Mouse (Mus musculus) limb, embryonic 14.5 days (tissue): Measurements from ENCODE around the gene Slc25a29. TPM values are rescaled to one million over a fixed set of nuclear protein-coding genes. Genes with fewer than 3 reads are reported as not detected.

ENCODE experiments used
- ATAC-seq: fragments of 200-750 bp; cut with Nextera tagmentation; 2 replicates; pipeline ENCODE4 v1.8.0; 2017; ENCODE audit warnings: low read depth, moderate number of reproducible peaks, moderate TSS enrichment; ENCODE audit not compliant: low FRiP score
- DNase-seq: peaks from one replicate; pipeline ENCODE4 v3.0.0-alpha.2; 2015; ENCODE audit warnings: low spot score
- H3K27ac ChIP-seq: fragments of 300-500 bp; sonication (generic); replicated peaks from 2 replicates; pipeline ENCODE4 v1.5.1; 2014; ENCODE audit warnings: low read depth, mild to moderate bottlenecking, low read length, moderate library complexity, mixed read lengths
- H3K27me3 ChIP-seq: fragments of 300-500 bp; sonication (generic); 2 replicates; pipeline ENCODE4 v1.6.1; 2014; ENCODE audit warnings: low read length, mixed read lengths; ENCODE audit not compliant: control insufficient read depth, insufficient read depth
- H3K36me3 ChIP-seq: fragments of 300-500 bp; sonication (generic); 2 replicates; pipeline ENCODE4 v1.6.1; 2014; ENCODE audit warnings: mild to moderate bottlenecking, low read length, moderate library complexity, mixed read lengths; ENCODE audit not compliant: control insufficient read depth, insufficient read depth
- H3K4me1 ChIP-seq: fragments of 300-500 bp; sonication (generic); 2 replicates; pipeline ENCODE4 v1.6.1; 2014; ENCODE audit warnings: antibody characterized with exemption, low read length, mixed read lengths; ENCODE audit not compliant: control insufficient read depth, insufficient read depth
- H3K4me2 ChIP-seq: fragments of 300-500 bp; sonication (generic); replicated peaks from 2 replicates; pipeline ENCODE4 v1.6.1; 2014; ENCODE audit warnings: low read depth, mild to moderate bottlenecking, low read length, moderate library complexity; ENCODE audit not compliant: severe bottlenecking
- H3K4me3 ChIP-seq: fragments of 300-500 bp; sonication (generic); replicated peaks from 2 replicates; pipeline ENCODE4 v1.5.1; 2014; ENCODE audit warnings: low read length
- H3K9ac ChIP-seq: fragments of 300-500 bp; sonication (generic); 2 replicates; pipeline ENCODE4 v1.6.1; 2014; ENCODE audit warnings: mild to moderate bottlenecking, low read depth, low read length, moderate library complexity; ENCODE audit not compliant: severe bottlenecking
- H3K9me3 ChIP-seq: fragments of 300-500 bp; sonication (generic); 2 replicates; pipeline ENCODE4 v1.6.1; 2016; ENCODE audit warnings: low read length; ENCODE audit not compliant: control insufficient read depth
- POLR2A ChIP-seq: fragments of 200-500 bp; IDR thresholded peaks from 2 replicates; pipeline ENCODE4 v1.8.0; 2012; ENCODE audit warnings: inconsistent platforms, mild to moderate bottlenecking, moderate library complexity, borderline replicate concordance; ENCODE audit not compliant: insufficient read depth, insufficient read length; ENCODE audit errors: extremely low read depth
- WGBS: fragments of 180-500 bp; shearing (Covaris S2); extraction: QIAGEN DNeasy Blood & Tissue Kit; methylation state at CpG from one replicate; pipeline ENCODE4 v1.1.7; 2014; 5-methylcytosine and 5-hydroxymethylcytosine counted together
- polyA plus RNA-seq, 2 experiments: library from polyadenylated mRNA; depleted of rRNA in 1 of 2; stranded (reverse) in 1 of 2; unstranded in 1 of 2; fragments of >200 nt; fragmentation: Nextera tagmentation in 1 of 2; extraction: Ambion mirVana in 1 of 2; gene quantifications; 2 replicates each; pipeline versions ENCODE4 v1.2.1 to v1.2.3; 2012 to 2014

Slc25a29 gene
- polyA plus RNA-seq, 2 experiments, result 9.8 to 10.9 TPM

- H3K9me3 ChIP-seq, result no peaks in the 10 kb centered on the region
- no peak for ATAC-seq
- WGBS, result 76% methylated on average over 2 of the region's 2 CpGs
- no peak overlapping the region for H3K4me2 ChIP-seq
- no peak overlapping the region for H3K27ac ChIP-seq
- no peaks in the 10 kb centered on the region for H3K27me3 ChIP-seq
- H3K36me3 ChIP-seq, result peaks cover 1% of the 10 kb centered on the region; the same call in 1 of the 2 replicates
- H3K4me3 ChIP-seq, result no peak overlapping the region
- no peak for TF ChIP-seq POLR2A
- H3K9ac ChIP-seq, result no peak overlapping the region
- H3K4me1 ChIP-seq, result no peaks in the 10 kb centered on the region
- no peak for DNase-seq
These were observed 34.1 kb downstream of the Slc25a29 start for GRCm38 (mm10) chr12:108801613-108802012.

- 19% methylated on average over 9 of the region's 9 CpGs for WGBS
These were observed 40.6 kb downstream of the Slc25a29 start for GRCm38 (mm10) chr12:108794979-108795537.

GRCm38 (mm10) chr12:108794078-108794711 lies 41.5 kb downstream of the Slc25a29 start:
- TF ChIP-seq POLR2A, result no peak
- H3K4me1 ChIP-seq, result peaks cover 11% of the 10 kb centered on the region
- peak; percentile 67 for ATAC-seq
- H3K27me3 ChIP-seq, result no peaks in the 10 kb centered on the region
- H3K27ac ChIP-seq, result peak overlapping the region; percentile 98
- no peaks in the 10 kb centered on the region for H3K36me3 ChIP-seq
- peak overlapping the region; percentile 90 for H3K9ac ChIP-seq
- peak; percentile 77 for DNase-seq
- H3K4me2 ChIP-seq, result peak overlapping the region; percentile 72
- WGBS, result 1% methylated on average over 44 of the region's 94 CpGs
- peak overlapping the region; percentile 99 for H3K4me3 ChIP-seq
- no peaks in the 10 kb centered on the region for H3K9me3 ChIP-seq

More at GRCm38 (mm10) chr12:108794979-108795537, 40.6 kb downstream of the Slc25a29 start:
- no peaks in the 10 kb centered on the region for H3K27me3 ChIP-seq
- no peak for TF ChIP-seq POLR2A
- H3K9me3 ChIP-seq, result no peaks in the 10 kb centered on the region
- peak overlapping the region; percentile 99 for H3K4me3 ChIP-seq
- H3K27ac ChIP-seq, result peak overlapping the region; percentile 98
- peak overlapping the region; percentile 72 for H3K4me2 ChIP-seq
- DNase-seq (peak; percentile 16), ATAC-seq (no peak)
- H3K9ac ChIP-seq, result peak overlapping the region; percentile 90
- peaks cover 11% of the 10 kb centered on the region for H3K4me1 ChIP-seq
- no peaks in the 10 kb centered on the region; the same call in 1 of the 2 replicates for H3K36me3 ChIP-seq

- H3K4me2 ChIP-seq, result peak overlapping the region; percentile 38
- H3K4me3 ChIP-seq, result peak overlapping the region; percentile 99
- no peak for ATAC-seq
- no peak for DNase-seq
- peaks cover 11% of the 10 kb centered on the region for H3K4me1 ChIP-seq
- no peaks in the 10 kb centered on the region for H3K9me3 ChIP-seq
- H3K9ac ChIP-seq, result peak overlapping the region; percentile 90
- no peaks in the 10 kb centered on the region for H3K36me3 ChIP-seq
- 3% methylated on average over 49 of the region's 71 CpGs for WGBS
- H3K27ac ChIP-seq, result peak overlapping the region; percentile 98
- no peaks in the 10 kb centered on the region for H3K27me3 ChIP-seq
- no peak for TF ChIP-seq POLR2A
These were observed 42.2 kb downstream of the Slc25a29 start for GRCm38 (mm10) chr12:108793453-108793941.

- H3K27ac ChIP-seq, result peak within 1 kb of the TSS; percentile 98
- 1% methylated on average over 30 of the region's 127 CpGs for WGBS
- peak; percentile 59; the same call in 1 of the 2 replicates for TF ChIP-seq POLR2A
These were observed 42.9 kb downstream of the Slc25a29 start, which contains the start of gene Yy1 for GRCm38 (mm10) chr12:108792546-108793452. Gene Yy1 (plus strand): TSS chr12:108792973.

More at GRCm38 (mm10) chr12:108792546-108793452, 42.9 kb downstream of the Slc25a29 start, which contains the start of gene Yy1:
- peaks cover 11% of the 10 kb centered on the region for H3K4me1 ChIP-seq
- DNase-seq (peak; percentile 98), ATAC-seq (peak; percentile 93)
- no peaks in the 10 kb centered on the region for H3K27me3 ChIP-seq
- H3K9ac ChIP-seq, result peak within 1 kb of the TSS; percentile 90
- H3K4me3 ChIP-seq, result peak within 1 kb of the TSS; percentile 99
- peak within 1 kb of the TSS; percentile 60 for H3K4me2 ChIP-seq
- H3K9me3 ChIP-seq, result no peaks in the 10 kb centered on the region
- no peaks in the 10 kb centered on the region for H3K36me3 ChIP-seq
